Mouse (Mus musculus) spleen, adult 18-20 months (tissue): ENCODE measurements at regions not wholly inside any gene's neighbourhood (a gene's known extent, or its start where the extent isn't known, plus 50 kb on each side); places are given as distances from the start of the nearest gene placed in this dataset.
A peak's percentile ranks its signal among the peaks of the same experiment; 100 is the strongest.

Experiments used
- DNase-seq, 2 experiments: peaks; one replicate each; pipeline ENCODE4 v3.0.0; 2022; ENCODE audit warnings: mixed read lengths in 2 of 2

DNA sequence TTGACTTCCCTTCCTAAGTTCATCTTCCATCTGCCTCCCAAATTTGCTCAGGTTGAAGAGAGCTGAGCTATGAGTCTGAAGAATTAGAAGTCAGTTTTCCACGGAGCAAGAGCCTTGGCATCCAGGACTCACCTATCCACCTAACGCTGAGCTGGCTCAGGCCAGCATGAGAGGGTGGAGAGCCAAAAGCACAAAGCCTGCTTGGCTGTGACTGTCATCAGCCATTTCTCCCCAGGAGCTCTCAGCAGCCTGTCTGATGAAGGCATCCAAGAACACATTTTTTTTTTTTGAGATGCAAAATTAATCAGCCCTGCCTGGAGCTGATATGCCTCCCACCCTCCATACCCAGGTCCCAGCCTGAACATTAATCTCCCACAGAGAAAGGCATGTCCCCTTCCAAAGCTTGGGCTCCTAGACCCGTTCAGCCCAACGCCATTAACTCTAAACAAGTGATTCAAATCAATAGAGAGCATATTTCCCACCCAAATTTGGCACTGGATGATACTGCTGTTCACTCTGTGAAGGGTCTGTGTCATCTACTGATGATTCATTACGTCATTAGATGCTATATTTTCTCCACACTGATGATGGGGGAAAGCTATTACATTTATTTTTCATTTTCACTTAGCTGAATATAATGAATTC lies 103.8 kb upstream of the Peli1 start:
- DNase-seq: no peak

- no peak for DNase-seq
Measured at GRCm38 (mm10) chr11:20987841-20988251, 103.2 kb upstream of the Peli1 start.

DNA sequence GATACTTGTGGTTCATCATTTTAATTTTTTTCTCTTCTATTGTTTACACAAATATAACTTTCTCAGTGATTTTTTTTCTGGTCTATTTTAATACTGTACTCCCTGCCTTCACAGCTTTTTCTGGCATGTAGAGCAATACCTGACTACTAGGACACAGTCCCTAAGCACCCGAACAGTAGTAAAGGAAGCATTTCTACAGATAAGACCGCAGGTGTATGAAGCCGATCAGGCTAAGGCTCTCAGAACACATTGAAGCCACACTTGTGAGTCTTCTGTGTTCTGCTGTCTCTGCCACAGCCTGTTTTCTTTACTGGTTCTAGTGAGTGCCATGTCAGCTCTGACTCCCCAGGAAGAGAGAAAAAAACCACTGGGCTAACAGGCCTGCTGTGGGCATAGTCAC lies 102.2 kb upstream of the Peli1 start:
- DNase-seq: no peak

GRCm38 (mm10) chr11:20993580-20993979 lies 97.5 kb upstream of the Peli1 start:
- no peak for DNase-seq

DNA sequence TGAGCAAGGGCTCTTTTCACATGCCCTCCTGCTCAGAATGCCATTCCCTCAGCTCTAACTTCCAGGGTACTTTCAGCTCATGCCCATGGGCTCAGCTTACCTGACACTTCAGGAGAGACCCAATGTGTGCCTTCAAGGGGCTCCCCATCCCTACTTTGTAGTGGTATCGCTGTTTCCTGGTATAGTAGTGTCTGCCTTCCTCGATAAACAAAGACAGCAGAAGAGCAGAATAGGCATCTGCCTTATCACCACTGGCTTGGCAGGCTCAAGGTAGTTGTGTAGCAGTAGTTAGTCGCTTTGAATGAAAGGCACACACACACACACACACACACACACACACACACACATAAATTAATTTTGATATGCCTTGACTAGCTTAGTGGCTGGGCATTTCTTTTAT lies 89.7 kb upstream of the Peli1 start:
- DNase-seq: no peak

GRCm38 (mm10) chr11:21007222-21007621 lies 83.9 kb upstream of the Peli1 start:
- DNase-seq: no peak

GRCm38 (mm10) chr11:21009505-21009904 lies 81.6 kb upstream of the Peli1 start:
- DNase-seq: no peak

- DNase-seq: no peak
Measured at GRCm38 (mm10) chr11:21010867-21011266, 80.2 kb upstream of the Peli1 start.

DNA sequence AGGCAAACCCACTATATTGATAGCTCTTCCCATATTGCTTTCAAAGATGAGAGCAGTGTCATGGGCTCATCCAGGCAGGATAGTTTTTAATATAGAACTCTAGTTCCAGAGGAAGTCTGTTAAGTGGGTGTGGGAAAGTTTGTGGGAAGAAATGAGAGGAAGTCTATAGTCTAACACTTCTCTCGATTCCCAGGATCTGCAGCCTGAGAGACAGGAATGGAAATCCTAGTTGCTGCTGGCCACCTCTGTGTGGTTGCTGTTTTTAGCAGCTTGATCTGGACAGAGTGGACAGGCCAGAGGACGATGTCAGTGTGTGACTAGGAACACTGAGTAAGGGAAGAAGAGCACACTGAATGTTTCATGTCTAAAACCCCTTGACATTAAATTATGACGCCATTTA lies 76.8 kb upstream of the Peli1 start:
- DNase-seq: no peak

- DNase-seq: no peak
Measured at GRCm38 (mm10) chr11:21015536-21015935, 75.6 kb upstream of the Peli1 start.

GRCm38 (mm10) chr11:21016133-21016746 lies 74.9 kb upstream of the Peli1 start:
- no peak for DNase-seq

DNA sequence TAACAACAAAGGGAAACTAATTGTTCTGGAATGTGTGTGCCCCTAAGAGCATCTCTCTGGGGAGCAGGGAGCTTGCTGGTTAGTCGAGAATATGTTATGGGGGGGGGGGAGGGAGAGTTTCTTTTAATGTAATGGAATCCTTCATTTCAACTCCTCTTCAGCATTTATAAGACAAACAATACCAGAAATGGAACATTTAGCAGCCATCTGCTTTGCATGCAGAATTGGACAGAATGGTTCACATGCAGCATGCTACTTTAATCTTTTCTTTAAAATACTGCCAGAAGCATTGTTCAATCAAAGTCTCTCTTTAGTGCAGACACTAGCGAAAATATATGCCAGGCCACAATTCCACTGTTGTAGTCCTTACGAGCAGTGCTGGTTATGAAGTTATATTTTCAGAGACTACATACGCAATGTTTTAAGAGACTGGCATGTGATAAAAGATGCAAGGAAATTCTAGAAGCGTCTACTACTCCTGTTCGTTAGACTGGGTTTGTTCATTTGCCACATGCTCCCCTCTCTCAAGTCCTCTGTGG lies 74.2 kb upstream of the Peli1 start:
- DNase-seq: no peak

- DNase-seq: no peak
Measured at GRCm38 (mm10) chr11:21019829-21020228, 71.3 kb upstream of the Peli1 start.

- no peak for DNase-seq
Measured at GRCm38 (mm10) chr11:21024111-21024510, 67.0 kb upstream of the Peli1 start.

GRCm38 (mm10) chr11:21024521-21024920 lies 66.6 kb upstream of the Peli1 start:
- no peak for DNase-seq

GRCm38 (mm10) chr11:21027299-21027698 lies 63.8 kb upstream of the Peli1 start:
- no peak for DNase-seq

DNA sequence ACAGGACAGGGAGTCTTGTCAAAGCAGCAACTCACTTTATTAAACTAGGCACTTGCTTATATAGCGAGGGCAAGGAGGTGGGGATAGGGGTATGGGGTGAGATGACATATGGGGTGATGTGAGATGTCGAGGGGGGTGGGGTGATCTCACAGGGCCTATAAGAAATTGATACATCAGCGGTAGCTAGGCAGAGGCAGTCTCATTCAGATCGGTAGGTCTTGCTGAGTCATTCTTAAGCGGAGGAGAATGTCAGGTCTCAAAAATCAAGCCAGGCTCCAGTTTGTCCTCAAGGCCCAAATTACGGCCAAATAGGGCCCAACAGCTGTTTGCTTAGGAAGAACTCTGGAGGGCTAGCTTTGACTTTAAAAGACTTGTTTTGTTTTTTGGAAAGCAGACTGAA lies 60.7 kb upstream of the Peli1 start:
- DNase-seq: no peak

- no peak for DNase-seq
Measured at GRCm38 (mm10) chr11:21031816-21032215, 59.3 kb upstream of the Peli1 start.

- no peak for DNase-seq
Measured at GRCm38 (mm10) chr11:21033234-21033822, 57.8 kb upstream of the Peli1 start.

GRCm38 (mm10) chr11:21033823-21034401 lies 57.2 kb upstream of the Peli1 start:
- peak; percentile 13 to 29 for DNase-seq

DNA sequence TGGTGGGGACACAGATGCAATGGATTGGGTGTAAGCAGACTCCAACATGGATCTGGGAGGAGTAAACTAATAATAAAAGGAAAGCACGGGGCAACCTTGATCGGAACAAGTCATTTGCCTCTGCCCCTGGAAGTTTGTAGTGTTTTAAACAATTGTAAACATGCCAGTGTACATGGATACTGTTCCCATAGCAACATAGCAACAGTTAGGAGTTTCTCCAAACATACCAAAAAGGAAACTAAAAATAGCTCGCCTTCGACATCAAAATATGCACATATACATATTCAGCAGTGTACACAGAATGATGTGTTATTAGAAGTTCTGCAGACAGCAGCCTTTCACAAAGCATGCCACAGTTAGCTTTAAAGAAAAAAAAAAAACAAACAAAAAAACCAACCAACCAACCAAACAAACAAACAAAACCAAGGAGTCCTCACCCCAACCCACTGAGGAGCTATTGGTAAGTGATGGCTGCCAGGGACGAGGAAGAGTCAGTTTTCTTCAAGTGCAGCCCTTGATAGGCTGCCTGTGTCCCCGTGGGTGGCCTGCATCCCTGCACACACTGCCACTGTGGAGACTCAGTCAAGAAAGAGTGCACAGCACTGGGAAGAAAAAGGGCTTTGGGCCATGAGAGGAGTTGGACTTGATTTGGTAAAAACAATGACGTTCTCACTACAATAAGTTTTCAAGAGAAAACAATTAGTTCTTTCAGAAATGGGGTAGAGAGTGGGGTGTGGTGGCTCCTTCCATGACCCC lies 54.8 kb upstream of the Peli1 start:
- no peak for DNase-seq

- no peak for DNase-seq
Measured at GRCm38 (mm10) chr11:21037267-21037906, 53.7 kb upstream of the Peli1 start.

GRCm38 (mm10) chr11:21041201-21041600 lies 49.9 kb upstream of the Peli1 start:
- no peak for DNase-seq
